Mouse (Mus musculus): ENCODE results near the gene Cbarp.

GRCm38 (mm10) chr10:80152873-80153260, 12.2 kb upstream of the Cbarp start:
- TF ChIP-seq POLR2A (IDR thresholded peaks at IDR 0.05; ENCODE audit: control insufficient read depth, low read depth, low read length), result no peak
- no peak for TF ChIP-seq CTCF (IDR thresholded peaks at IDR 0.05; ENCODE audit: control insufficient read depth, insufficient read depth, insufficient replicate concordance, low read depth, low read length)

Measured in testis, adult 2 months (tissue).